Mouse (Mus musculus): ENCODE measurements around the gene Gcsh.

DNA sequence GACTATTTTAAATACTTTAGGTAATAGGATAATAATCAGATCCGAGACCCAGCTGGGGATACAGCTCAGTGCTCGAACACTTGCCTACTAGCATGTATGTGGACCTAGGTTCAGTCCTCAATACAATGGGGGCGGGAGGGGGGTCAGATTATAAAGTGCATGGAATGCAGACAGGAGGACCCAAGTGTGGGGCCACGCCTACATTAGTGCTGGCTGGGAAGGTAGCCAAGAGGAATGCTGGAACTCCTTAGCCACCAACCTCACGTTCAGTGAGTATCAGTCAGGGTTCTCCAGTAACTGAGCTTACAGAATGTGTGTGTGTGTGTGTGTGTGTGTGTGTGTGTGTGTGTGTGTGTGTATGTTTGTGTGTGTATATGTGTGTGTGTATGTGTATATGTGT is 42.0 kb downstream of the Gcsh start:
- no peak for TF ChIP-seq CTCF (conservative IDR thresholded peaks at IDR 0.05; ENCODE audit: low read length)
- TF ChIP-seq NANOG (IDR thresholded peaks at IDR 0.05; ENCODE audit: borderline replicate concordance, low read length), result no peak

All from E14TG2a.4 (cell line).